Mouse (Mus musculus): ENCODE data around the gene Sh3gl1.
A peak's percentile ranks its signal among the peaks of the same experiment; 100 is the strongest.

Gene Sh3gl1

DNA sequence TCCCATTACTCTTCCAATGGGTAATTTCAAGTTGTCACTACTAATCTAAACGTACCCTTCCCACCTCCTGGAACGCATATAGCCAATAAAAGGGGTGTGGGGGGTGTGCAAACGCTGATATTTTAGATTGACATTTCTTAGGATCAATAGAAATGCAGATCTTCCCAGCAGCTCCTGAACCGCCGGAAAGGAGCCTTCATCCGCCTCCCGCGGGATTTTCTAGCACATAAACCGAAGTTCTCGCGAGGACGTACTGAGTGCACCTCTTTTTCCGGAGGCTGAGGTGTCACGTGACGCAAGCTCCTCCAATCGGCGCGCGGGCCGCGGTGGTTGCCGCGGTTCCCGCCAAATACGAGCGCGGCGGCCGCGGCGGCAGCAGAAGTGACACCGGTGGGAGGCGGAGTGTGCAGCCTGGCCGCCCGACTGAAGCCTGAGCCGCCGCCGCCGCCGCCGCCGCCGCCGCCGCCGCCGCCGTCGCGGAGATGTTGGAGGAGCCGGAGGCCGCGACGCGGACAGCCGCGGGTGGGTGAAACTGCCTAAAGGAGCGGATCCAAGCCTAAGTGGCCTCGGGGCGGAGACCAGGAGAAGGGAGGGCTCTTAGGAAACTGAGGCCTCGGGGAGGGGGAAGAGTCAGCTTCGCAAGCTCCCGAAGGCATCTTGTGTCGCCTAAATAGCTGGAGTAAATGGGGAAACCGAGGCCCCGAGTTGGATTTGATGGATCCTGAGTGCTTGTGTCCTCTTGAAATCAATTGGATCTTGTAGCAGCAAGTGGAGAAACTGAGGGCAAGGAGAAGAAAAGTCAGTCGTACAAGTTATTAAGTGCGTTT lies 3.8 kb upstream of the Sh3gl1 start, which contains the start of gene Chaf1a:
Chaf1a (plus strand) TSS at position 410 of the 827 bp plus-strand sequence.
- DNase-seq (ENCODE audit: low spot score in 2 of 2): peak; percentile 95 to 99

DNA sequence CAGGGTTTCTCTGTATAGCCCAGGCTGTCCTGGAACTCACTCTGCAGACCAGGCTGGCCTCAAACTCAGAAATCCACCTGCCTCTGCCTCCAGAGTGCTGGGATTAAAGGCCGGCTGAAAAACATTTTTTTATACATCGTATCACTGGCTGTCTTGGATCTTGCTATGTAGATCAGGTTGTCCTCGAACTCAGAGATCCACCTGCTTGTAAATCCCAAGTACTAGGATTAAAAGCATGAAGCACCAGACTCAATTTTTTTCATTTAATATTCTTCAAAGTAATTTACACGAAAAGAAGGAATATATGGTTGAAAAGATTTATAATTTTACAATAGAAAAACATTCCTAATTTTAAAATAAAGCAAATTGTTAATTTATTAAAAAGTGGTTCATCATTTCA lies 2.9 kb upstream of the Sh3gl1 start:
- no peak for DNase-seq (ENCODE audit: low spot score in 2 of 2)

DNA sequence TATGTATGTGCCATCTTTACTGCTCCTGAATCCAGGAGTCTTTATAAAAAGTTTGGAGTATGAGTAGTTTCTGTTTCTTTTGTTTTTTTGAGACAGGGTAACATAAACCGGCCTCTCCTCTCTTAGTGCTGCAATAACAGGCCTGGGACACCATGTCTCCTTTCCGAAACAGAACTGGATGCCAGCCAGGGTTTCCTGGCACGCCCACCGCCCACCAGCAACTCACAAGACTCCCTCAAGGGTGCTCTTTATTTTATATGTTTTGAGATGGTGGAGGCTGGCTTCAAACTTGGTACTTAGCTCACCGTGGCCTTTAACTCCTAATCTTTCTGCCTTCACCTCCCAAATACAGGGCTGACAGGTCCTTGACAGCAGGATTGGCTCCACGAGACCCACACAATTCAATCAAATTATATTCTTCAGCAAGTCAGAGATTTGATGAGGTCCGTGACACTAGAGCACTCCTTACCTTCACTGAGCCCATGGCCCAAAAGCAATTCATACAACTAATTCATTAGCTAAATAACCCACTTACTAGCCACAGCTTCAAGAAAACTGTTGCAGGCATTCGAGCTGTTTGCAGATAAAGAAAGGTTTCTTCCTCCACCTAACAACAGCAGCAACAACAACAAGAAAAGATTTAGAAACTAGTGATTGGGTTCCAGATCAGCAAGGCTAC lies 2.3 kb upstream of the Sh3gl1 start:
- DNase-seq (ENCODE audit: low spot score in 2 of 2): no peak

DNA sequence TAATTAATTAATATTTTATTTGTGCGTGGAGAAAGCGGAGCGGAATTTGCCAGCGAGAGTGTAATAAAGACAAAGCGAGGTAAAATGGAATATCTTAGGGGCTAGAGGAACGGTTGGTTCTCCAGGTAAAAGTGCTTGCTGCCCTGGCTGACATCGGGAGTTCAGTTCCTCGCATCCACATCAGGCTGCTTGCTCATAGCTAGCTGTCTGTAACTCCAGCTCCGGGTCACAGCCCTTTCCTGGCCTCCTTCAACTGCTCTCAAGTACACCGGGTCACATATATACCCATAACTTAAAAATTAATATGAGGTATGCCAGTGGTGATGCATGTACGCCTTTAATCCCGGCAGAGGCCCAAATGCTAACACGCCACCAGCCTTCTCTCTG lies 459 bp upstream of the Sh3gl1 start:
- DNase-seq (ENCODE audit: low spot score in 2 of 2): no peak

DNA sequence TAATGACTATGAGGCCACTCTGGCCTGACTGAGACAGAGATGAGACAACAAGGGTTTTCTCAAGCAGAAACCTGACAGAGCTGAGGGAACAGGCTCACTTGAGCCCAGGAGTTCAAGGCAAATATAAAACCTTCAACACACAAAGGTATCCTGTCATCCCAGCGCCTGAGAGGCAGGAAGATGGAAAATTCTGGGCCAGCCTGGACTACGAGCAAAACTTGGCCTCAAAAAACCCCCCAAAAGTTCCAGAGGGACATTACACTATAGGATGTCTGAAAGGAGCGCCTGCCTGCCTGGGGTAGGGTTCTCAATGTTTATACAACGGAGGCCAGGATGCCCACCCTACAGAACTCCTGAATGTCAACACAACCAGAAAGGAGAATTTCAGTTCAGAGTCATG lies 1.2 kb downstream of the Sh3gl1 start:
- no peak for DNase-seq (ENCODE audit: low spot score in 2 of 2)

DNA sequence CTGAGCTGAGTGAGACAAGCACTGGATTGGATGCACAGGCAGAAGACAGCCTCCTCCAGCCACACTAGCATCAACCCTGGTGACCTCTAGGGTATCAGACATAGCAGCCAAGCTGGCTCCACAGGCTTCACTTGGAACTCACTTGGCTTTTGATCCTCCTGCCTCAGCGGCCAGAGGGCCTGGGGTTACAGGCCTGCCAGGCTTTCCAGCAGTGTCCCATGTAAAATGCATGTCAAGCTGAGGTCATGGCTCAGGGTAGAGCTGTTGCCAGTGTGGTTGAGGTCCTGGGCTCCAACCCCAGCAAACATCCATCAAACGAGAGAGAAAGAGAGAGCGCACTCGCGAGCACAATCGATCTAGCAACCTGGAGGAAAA lies 1.7 kb downstream of the Sh3gl1 start:
- no peak for DNase-seq (ENCODE audit: low spot score in 2 of 2)

DNA sequence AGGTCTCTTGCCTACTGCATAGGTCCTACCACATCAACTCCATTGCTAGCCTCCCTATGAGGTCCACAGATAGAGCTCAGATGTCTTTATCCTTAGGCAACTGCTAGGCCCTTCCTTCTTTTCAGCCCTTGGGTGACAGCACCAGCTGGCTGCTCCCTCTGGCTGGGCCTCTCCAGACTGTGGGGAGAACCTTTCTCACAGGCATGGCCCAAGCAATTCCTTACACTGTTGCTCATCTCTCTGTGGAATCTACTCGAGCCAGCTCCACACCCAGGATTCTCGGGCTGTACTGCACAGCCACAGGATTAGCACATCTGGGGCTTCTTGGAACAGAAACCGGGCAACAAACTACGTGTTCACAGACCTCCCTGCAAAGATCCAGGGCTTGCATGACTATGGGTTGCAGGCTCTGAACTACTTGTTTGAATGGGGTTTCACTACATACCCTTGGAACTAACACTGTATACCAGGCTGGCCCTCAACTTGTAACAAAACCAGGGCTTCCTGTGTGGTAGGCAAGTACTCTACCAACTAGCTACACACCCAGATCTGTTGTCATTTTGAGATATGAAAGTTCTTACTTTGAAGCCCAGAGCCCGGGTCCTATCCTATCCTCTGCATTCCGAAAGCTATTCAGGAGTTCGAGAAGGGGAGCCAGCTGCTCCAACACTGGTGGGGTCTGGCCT lies 2.3 kb downstream of the Sh3gl1 start:
- DNase-seq (ENCODE audit: low spot score in 2 of 2): no peak

DNA sequence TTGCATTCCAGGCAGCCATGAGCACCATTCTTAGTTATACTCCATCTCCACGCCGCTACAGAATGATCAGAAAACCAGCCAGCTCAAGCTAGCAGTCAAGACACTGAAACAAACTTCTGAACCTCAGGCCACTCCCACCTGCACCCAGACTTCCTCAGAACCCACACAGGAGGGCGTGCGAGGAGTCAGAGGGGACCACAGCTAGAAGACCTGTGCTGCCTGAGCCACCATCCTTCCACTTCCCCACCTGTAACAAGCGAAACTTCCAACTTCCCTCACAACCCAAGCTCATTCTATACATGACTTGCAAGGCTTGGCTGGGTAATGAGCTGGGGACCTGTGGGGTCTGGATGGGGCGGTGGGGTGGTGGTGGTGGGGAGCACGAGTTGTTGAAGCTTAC lies 3.6 kb downstream of the Sh3gl1 start:
- peak in 1 of 2 experiments; percentile 62 for DNase-seq (ENCODE audit: low spot score in 2 of 2)

DNA sequence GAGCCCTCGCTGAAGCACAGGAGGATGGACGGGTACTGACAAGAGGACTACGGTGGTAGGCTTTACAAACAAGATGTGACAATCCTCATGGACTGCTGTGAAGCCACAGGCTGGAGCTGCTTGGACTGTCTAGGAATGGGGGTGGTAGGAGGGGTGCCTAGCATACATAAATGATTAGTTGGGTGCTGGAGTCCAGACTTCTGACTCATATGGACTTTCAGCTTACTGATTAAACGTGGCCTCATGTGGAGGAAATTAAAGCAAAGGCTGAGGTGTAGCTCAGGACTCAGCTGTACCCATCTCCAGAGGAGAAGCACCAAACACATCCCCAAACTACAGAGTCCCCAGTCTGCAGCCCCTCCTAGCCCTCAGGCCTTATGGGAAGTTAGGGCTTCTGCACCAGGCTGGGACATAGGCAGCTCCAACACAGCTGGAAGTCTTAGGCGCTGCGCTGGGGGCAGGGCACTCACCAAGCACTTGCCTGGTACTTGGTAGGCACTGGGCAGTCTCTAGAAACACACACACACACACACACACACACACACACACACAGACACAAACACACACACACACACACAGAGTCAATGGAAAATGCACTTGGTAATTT lies 4.2 kb downstream of the Sh3gl1 start:
- DNase-seq (ENCODE audit: low spot score in 2 of 2): no peak

DNA sequence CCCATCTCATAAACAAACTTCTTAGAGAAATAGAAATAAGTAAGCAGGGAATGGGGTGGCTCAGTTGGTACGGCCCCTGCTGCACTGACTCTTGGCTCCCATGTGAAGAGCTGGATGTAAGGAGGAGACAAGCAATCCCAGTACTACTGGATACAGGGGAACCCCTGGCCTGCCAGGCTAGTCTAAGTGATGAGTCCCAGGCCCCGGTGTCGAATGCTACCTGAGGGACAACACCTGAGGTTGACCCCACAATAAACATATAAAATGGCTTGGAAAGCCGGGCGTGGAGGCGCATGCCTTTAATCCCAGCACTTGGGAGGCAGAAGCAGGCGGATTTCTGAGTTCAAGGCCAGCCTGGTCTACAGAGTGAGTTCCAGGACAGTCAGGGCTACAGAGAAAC lies 5.0 kb downstream of the Sh3gl1 start:
- DNase-seq (ENCODE audit: low spot score in 2 of 2): no peak

DNA sequence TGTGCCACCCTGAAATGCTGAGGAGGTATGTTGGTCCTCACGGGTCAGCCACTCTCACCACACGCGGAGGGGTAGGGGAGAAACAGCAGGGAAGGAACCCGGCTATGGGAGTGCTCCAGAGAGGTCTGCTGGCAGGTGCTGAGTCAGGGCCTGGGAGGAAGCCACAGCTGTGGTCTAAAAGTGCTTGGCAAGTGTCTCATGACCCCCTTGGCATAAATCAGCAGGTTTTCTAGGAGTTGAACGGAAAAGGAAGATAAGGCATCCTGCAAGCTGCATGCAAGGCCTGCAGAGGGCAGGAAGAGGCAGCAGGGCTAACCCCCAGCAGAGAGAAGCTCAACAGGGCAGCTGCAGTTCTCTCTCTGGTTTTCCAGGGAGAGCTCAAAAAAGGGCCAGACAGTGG lies 5.5 kb downstream of the Sh3gl1 start:
- peak in 1 of 2 experiments; percentile 33 for DNase-seq (ENCODE audit: low spot score in 2 of 2)

DNA sequence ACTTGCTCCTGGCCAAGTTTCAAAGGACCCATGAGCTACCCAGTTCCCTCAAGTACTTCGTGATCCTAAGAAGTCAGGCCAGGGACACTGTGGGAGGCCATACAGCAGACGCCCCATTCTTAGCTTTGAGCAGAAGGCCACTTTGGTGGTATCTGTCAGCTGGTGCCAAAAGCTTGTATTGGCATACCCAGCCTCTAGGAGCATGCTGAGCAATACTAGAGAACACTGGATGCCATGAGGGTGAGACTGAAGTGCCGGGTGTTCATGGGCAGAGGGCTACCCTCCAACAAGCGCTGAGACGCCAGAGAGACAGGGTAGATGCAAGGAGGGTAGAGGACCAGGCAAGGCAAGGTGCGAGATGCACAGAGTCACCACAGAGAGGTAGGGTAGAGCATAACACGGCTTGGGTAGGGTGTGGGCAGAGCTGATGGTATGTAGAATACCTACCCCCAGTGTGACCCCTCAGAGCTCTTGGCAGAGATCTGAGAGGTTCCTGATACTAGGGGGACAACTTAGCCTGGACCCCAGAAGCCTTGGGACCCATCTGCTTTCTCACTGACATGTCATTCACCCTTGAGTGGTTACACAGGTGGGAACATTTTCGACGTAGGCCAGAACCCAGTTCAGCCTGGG lies 6.1 kb downstream of the Sh3gl1 start:
- no peak for DNase-seq (ENCODE audit: low spot score in 2 of 2)

DNA sequence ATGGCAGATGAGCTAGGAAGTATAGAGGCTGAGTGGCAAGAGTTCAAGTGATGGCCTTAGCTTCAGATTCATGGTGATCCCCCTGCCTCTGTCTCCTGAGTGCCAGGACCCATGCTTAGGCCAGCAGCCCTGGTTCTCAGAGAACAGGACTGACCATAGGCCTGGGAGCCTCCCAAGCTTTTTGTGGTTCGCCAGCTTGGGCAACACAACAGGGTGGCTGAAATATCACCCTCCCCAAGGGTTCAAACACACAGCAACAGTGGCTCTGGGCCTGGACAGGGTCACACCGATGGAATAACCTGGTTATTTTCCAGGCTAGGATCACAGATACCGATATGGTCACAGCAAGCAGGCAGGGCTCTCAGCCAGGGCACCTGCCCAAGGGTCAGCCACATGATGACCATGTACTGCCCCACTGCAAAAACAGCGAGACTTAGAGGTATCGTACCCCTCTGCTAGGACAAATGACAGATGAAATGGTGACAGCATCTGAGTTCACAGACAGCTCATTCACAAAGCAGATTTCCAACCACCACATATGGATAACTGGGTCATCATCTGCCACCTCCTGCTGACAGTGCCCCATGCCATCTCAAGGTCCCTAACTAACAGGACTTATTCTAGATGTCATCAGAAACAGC lies 8.5 kb downstream of the Sh3gl1 start:
- no peak for DNase-seq (ENCODE audit: low spot score in 2 of 2)

DNA sequence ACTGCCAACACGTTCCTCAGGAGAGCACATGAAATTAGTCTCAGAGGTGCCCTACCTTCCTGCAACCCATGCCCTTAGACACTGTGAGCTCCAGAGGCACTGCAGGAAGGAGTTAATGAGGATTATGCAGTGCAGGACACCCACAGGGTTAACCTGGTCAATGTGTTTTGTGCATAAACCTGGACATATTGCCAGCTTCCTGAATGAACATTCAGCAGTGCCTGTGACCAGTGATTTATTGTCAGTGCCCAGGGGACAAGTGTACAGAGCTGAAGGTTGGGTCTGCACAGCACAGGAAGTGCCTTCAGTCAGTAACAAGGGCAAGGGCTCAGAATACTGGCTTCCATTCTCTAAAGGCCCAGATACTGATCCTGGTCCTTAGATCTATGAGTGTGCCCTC lies 9.6 kb downstream of the Sh3gl1 start:
- DNase-seq (ENCODE audit: low spot score in 2 of 2): no peak

DNA sequence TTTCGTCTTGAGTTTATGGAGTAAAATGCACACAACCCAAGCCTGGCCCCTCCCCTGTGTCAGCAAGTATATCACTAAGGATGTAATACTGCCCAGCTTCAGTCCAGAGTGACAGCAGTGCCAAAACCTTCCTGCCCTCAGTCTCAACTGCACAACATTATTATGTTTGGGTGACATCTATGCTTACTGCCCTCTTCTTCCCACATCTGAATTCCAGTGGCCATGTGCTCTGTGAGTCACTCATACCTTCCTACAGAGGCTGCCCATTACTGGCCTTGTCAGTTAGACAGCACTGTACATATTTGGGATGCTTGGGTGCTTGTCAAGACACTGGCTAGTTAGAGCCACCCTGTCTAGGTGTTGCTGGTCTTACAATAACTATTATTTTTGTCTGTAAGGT lies 10.1 kb downstream of the Sh3gl1 start:
- DNase-seq (ENCODE audit: low spot score in 2 of 2): no peak

DNA sequence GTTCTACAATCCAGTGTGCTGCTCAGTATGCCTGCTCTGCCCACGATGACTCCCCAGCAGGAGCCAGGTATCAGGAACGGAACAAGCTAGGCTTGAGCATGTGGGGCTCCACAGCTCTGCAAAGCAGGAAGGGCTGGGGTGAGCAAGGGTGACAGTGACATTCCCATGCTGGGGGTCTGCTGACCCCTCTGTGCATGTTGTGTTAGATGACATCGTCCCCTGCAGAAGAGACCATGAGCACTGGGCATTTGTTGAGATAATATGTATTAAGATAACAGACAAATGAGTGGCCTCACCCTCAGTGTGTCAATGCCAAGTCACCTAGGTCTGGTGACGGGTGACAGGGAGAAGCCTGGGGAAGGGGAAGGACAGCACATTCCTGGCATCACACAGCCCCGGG lies 11.5 kb downstream of the Sh3gl1 start:
- DNase-seq (ENCODE audit: low spot score in 2 of 2): no peak

DNA sequence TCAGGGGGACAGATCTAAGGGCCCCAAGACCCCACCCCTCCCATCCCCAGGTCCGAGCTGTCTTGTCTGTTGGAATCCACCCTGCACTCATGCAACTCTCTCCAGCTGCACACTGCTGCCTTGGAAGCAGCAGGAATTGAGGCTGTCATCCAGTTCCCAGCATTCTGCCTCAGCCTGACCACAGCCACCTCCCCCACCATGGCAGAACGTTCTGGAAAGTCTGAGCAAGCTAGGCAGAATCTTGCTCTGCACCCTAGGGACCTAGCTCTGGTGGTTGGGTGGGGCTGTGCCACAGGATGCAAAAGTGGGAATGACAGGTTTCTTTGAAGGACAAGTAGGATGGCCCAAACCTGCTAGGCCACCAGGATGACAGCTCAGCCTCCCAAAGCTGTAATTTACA lies 12.0 kb downstream of the Sh3gl1 start:
- DNase-seq (ENCODE audit: low spot score in 2 of 2): no peak

DNA sequence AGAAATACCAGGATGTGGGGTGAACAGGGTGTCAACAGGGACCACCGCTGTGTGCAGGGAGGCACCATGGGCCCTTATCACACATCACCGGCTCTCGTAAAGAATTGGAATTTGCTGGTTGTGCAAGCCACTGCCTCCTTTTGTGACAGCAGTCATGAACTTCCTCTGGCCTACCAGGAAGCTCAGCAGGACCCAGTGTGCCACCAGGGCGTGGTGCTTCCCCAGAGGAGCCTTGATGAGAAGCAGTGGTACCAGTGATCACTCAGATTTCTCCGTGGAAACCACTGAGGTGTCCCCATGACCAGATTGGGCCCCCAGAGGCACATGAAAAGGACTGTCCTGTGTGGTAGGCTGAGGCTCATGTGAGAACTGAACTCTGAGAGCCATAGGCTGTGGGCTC lies 13.0 kb downstream of the Sh3gl1 start:
- no peak for DNase-seq (ENCODE audit: low spot score in 2 of 2)

DNA sequence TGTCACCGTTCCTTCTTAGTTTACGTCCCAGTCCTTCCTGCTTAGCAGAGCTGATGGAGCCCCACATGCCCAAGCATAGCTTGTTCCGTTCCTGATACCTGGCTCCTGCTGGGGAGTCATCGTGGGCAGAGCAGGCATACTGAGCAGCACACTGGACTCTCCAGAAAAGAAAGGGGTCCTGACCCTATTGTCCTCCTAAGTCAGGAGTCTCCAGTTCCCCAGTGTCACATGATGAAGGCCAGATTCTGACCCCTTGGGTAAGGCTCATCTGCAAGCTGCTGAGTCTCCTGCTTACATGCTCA lies 13.5 kb downstream of the Sh3gl1 start:
- DNase-seq (ENCODE audit: low spot score in 2 of 2): no peak

DNA sequence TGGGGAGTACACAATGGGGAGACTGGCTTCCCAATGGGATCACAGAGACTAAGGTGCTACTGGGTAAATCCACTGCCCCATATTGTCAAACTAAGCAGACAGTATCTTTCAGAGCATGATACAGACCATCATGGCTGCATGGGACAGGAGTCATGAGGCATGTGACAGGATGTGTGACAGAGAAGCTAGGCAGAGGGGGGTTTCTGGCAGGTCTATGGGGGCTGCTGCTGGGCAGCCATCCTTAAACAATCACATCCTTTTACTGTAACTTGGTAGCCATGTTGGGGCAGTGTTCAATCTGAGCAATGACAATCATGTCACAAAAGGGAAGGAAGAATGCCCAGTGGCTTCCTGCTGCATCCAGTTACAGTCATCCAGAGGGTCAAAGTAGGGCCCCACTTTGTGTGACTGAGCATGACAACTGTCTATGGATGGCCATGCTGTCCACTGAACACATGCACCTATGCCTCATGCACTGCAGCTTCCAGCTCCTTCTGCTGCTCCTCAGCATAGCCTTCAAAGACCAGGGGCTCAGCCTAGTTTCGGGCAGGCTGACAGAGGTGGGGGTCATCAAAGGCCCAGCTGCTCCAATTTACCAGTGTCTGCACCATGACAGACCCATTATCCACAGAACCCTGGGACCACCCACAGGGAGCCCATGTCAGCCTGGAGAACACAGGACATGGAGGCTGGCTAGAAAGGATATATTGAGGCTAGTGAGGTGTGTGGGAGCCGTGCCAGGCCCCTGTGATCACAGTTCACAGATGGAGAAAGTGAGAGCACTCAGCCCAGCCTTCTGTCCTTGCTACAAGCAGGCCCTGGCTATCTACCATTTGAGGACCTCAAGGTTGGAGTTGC lies 14.1 kb downstream of the Sh3gl1 start:
- DNase-seq (ENCODE audit: low spot score in 2 of 2): no peak

All from spleen, postnatal 10 days (tissue).